Mouse (Mus musculus): ENCODE results near the gene Fstl1. TPM values are rescaled to one million over a fixed set of nuclear protein-coding genes. Genes with fewer than 3 reads are reported as not detected.
A peak's percentile ranks its signal among the peaks of the same experiment; 100 is the strongest.

The Fstl1 gene
- total RNA-seq, 1 experiment from 2014 or later: 8.1 TPM

GRCm38 (mm10) chr16:37807269-37807668 is 30.6 kb downstream of the Fstl1 start:
- ATAC-seq (replicated peaks in 1 of 2; ENCODE audit: insufficient read depth in 1 of 2, low FRiP score in 2 of 2, low TSS enrichment in 1 of 2, low read depth in 1 of 2, poor library complexity in 2 of 2, severe bottlenecking in 2 of 2): no peak

- ATAC-seq (replicated peaks in 1 of 2; ENCODE audit: insufficient read depth in 1 of 2, low FRiP score in 2 of 2, low TSS enrichment in 1 of 2, low read depth in 1 of 2, poor library complexity in 2 of 2, severe bottlenecking in 2 of 2): no peak
These were observed 32.4 kb downstream of the Fstl1 start for GRCm38 (mm10) chr16:37808866-37809622.

- no peak for ATAC-seq (replicated peaks in 1 of 2; ENCODE audit: insufficient read depth in 1 of 2, low FRiP score in 2 of 2, low TSS enrichment in 1 of 2, low read depth in 1 of 2, poor library complexity in 2 of 2, severe bottlenecking in 2 of 2)
These were observed 32.9 kb downstream of the Fstl1 start for GRCm38 (mm10) chr16:37809623-37809992.

- no peak for ATAC-seq (replicated peaks in 1 of 2; ENCODE audit: insufficient read depth in 1 of 2, low FRiP score in 2 of 2, low TSS enrichment in 1 of 2, low read depth in 1 of 2, poor library complexity in 2 of 2, severe bottlenecking in 2 of 2)
These were observed 35.2 kb downstream of the Fstl1 start for GRCm38 (mm10) chr16:37811874-37812273.

GRCm38 (mm10) chr16:37812474-37812886 is 35.8 kb downstream of the Fstl1 start:
- peak; percentile 26 to 33 for ATAC-seq (replicated peaks in 1 of 2; ENCODE audit: insufficient read depth in 1 of 2, low FRiP score in 2 of 2, low TSS enrichment in 1 of 2, low read depth in 1 of 2, poor library complexity in 2 of 2, severe bottlenecking in 2 of 2)

- 0 out of 4 replicates have a peak, but pooled peaks of 1 of the 2 experiments have one; percentile 2 for ATAC-seq (replicated peaks in 1 of 2; ENCODE audit: insufficient read depth in 1 of 2, low FRiP score in 2 of 2, low TSS enrichment in 1 of 2, low read depth in 1 of 2, poor library complexity in 2 of 2, severe bottlenecking in 2 of 2)
These were observed 37.2 kb downstream of the Fstl1 start for GRCm38 (mm10) chr16:37813691-37814382.

- peak; percentile 98 for ATAC-seq (replicated peaks in 1 of 2; ENCODE audit: insufficient read depth in 1 of 2, low FRiP score in 2 of 2, low TSS enrichment in 1 of 2, low read depth in 1 of 2, poor library complexity in 2 of 2, severe bottlenecking in 2 of 2)
These were observed 37.8 kb downstream of the Fstl1 start for GRCm38 (mm10) chr16:37814383-37814971.

GRCm38 (mm10) chr16:37817986-37818385 is 41.3 kb downstream of the Fstl1 start:
- ATAC-seq (replicated peaks in 1 of 2; ENCODE audit: insufficient read depth in 1 of 2, low FRiP score in 2 of 2, low TSS enrichment in 1 of 2, low read depth in 1 of 2, poor library complexity in 2 of 2, severe bottlenecking in 2 of 2): no peak

GRCm38 (mm10) chr16:37823949-37824348 is 47.3 kb downstream of the Fstl1 start:
- no peak for ATAC-seq (replicated peaks in 1 of 2; ENCODE audit: insufficient read depth in 1 of 2, low FRiP score in 2 of 2, low TSS enrichment in 1 of 2, low read depth in 1 of 2, poor library complexity in 2 of 2, severe bottlenecking in 2 of 2)

GRCm38 (mm10) chr16:37824778-37825505 is 48.3 kb downstream of the Fstl1 start:
- no peak for ATAC-seq (replicated peaks in 1 of 2; ENCODE audit: insufficient read depth in 1 of 2, low FRiP score in 2 of 2, low TSS enrichment in 1 of 2, low read depth in 1 of 2, poor library complexity in 2 of 2, severe bottlenecking in 2 of 2)

GRCm38 (mm10) chr16:37826286-37826685 is 49.6 kb downstream of the Fstl1 start:
- ATAC-seq (replicated peaks in 1 of 2; ENCODE audit: insufficient read depth in 1 of 2, low FRiP score in 2 of 2, low TSS enrichment in 1 of 2, low read depth in 1 of 2, poor library complexity in 2 of 2, severe bottlenecking in 2 of 2): no peak

- ATAC-seq (replicated peaks in 1 of 2; ENCODE audit: insufficient read depth in 1 of 2, low FRiP score in 2 of 2, low TSS enrichment in 1 of 2, low read depth in 1 of 2, poor library complexity in 2 of 2, severe bottlenecking in 2 of 2): no peak
These were observed 54.4 kb downstream of the Fstl1 start for GRCm38 (mm10) chr16:37831041-37831440.

GRCm38 (mm10) chr16:37837571-37837970 is 60.9 kb downstream of the Fstl1 start:
- no peak for ATAC-seq (replicated peaks in 1 of 2; ENCODE audit: insufficient read depth in 1 of 2, low FRiP score in 2 of 2, low TSS enrichment in 1 of 2, low read depth in 1 of 2, poor library complexity in 2 of 2, severe bottlenecking in 2 of 2)

GRCm38 (mm10) chr16:37842439-37842838 is 65.8 kb downstream of the Fstl1 start:
- no peak for ATAC-seq (replicated peaks in 1 of 2; ENCODE audit: insufficient read depth in 1 of 2, low FRiP score in 2 of 2, low TSS enrichment in 1 of 2, low read depth in 1 of 2, poor library complexity in 2 of 2, severe bottlenecking in 2 of 2)

- no peak for ATAC-seq (replicated peaks in 1 of 2; ENCODE audit: insufficient read depth in 1 of 2, low FRiP score in 2 of 2, low TSS enrichment in 1 of 2, low read depth in 1 of 2, poor library complexity in 2 of 2, severe bottlenecking in 2 of 2)
These were observed 67.1 kb downstream of the Fstl1 start for GRCm38 (mm10) chr16:37843740-37844139.

- no peak for ATAC-seq (replicated peaks in 1 of 2; ENCODE audit: insufficient read depth in 1 of 2, low FRiP score in 2 of 2, low TSS enrichment in 1 of 2, low read depth in 1 of 2, poor library complexity in 2 of 2, severe bottlenecking in 2 of 2)
These were observed 68.7 kb downstream of the Fstl1 start for GRCm38 (mm10) chr16:37845202-37845925.

GRCm38 (mm10) chr16:37847081-37847480 is 70.4 kb downstream of the Fstl1 start:
- no peak for ATAC-seq (replicated peaks in 1 of 2; ENCODE audit: insufficient read depth in 1 of 2, low FRiP score in 2 of 2, low TSS enrichment in 1 of 2, low read depth in 1 of 2, poor library complexity in 2 of 2, severe bottlenecking in 2 of 2)
